Mouse (Mus musculus): ENCODE measurements around the gene Map3k21.

DNA sequence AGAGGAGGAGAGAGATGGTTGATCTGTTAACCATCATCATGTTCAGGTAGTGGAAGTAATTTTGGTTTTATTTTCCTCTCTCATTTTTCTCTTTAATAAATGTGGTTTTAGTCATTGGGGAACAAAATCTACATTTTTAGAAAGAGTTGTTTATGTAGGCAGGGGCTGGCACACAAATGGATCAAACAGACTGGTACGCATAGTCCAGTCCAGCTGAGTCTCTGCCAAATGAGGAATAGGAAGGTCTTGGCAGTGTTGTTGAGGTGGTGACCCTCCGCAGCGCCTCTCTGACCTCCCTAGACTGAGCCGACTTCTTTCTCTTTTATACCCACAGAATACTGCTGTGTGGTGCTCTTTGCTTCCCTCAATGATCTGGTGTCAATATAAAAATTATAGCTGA is 65.7 kb downstream of the Map3k21 start:
- no peak for TF ChIP-seq CTCF (IDR thresholded peaks at IDR 0.05; ENCODE audit: borderline replicate concordance, extremely low read depth, insufficient read depth, insufficient read length)
- no peak for TF ChIP-seq POLR2A (IDR thresholded peaks at IDR 0.05; ENCODE audit: borderline replicate concordance, extremely low read depth, insufficient read depth, insufficient read length, poor library complexity, severe bottlenecking)

All from brain, embryonic 14.5 days (tissue).